Mouse (Mus musculus): Measurements from ENCODE around the gene Ankrd44. TPM values are rescaled to one million over a fixed set of nuclear protein-coding genes. Genes with fewer than 3 reads are reported as not detected.
A peak's percentile ranks its signal among the peaks of the same experiment; 100 is the strongest.

The Ankrd44 gene
- total RNA-seq, 2 experiments from 2014 or later, result 17.5 to 19.2 TPM

DNA sequence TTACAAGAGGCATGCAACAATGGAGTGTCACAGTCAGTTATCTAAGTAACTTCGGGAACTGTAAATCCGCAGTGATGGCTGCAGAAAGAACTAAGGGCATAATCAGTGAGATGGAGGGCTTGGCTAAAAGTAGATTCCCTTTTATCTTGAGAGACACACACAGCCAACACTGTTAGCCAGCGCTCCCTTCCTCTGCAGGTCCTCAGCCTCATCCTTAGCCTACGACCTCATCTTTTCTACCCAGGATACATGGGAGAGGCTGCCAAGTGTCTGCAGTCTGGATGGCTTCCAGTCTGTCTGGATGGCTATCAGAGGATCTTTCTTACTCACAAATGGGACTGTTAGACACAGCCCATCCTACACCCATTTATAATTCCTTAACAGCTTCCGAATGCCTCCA lies 185.3 kb downstream of the Ankrd44 start:
- peak; percentile 78 for ATAC-seq (replicated peaks; ENCODE audit: low FRiP score, low TSS enrichment, poor library complexity, severe bottlenecking)

DNA sequence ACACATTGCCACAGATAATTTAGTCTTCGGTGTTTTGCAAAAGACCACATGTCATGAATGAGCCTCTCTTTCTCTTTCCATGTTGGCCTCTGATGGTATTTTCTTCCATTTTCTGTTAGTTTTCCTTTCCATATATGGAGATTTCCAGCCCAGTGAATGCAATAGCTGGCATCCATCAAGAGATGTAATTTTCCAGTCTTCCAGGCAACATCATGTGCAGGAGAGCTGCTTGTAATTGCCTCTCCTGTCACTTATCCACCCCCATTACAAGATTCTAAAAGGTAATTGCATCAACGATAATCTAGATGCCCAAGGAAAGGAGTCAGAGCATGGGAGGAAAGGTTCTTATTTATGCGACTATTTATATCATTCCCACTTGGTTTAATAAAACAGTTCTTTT lies 188.7 kb downstream of the Ankrd44 start:
- ATAC-seq (replicated peaks; ENCODE audit: low FRiP score, low TSS enrichment, poor library complexity, severe bottlenecking), result no peak

DNA sequence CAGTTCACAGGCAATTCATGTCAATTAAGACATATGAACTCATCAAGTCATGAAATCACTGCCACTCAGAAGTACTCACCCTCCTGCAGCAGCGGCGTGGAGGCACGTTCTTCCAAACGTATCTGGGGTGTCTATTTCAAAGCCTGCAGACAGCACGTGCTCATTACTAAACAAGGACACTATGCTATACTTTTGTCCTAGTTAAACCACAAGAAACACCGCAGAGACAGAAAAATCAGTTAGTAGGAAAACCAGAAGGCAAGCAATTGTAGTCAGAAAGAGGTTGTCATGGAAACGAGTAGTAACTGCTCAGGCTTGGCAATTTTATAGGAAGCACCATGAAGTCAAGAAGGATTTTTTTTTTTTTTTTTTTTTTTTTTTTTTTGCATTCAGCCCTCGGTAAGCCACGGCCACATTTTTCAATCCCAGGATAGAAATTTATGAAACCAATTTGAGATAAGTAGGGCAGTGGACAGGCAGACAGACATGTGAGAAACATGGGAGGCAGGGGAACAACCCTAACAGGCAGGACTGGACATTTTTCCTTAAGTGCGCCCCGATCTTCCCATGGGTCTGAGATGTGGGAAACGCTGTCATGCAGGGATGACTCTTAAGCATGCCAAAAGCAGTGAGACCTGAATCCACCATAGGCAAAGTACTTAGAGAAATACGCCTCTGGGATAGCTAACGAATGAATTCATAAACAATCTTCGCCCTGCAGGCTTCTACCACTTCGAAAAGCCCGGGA lies 191.1 kb downstream of the Ankrd44 start:
- ATAC-seq (replicated peaks; ENCODE audit: low FRiP score, low TSS enrichment, poor library complexity, severe bottlenecking), result no peak

DNA sequence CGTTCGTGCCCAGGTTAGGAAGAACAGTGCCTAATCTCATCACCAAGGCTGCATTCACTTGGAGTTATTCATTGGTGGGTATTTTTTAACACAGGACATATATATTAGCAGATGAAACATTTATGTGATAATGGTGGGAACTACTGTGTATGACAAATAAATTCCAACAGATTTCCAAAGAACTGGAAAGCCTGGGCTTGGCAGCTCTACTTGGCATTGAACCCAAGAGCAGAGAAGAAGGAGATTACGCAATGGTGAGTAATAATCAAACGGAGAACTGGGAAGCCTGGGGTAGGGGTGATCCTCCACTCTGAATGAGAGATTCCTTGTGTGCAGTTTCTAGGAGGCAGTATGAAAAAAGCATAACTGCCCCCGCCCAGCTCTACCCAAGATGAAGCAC lies 196.9 kb downstream of the Ankrd44 start:
- ATAC-seq (replicated peaks; ENCODE audit: low FRiP score, low TSS enrichment, poor library complexity, severe bottlenecking), result no peak

DNA sequence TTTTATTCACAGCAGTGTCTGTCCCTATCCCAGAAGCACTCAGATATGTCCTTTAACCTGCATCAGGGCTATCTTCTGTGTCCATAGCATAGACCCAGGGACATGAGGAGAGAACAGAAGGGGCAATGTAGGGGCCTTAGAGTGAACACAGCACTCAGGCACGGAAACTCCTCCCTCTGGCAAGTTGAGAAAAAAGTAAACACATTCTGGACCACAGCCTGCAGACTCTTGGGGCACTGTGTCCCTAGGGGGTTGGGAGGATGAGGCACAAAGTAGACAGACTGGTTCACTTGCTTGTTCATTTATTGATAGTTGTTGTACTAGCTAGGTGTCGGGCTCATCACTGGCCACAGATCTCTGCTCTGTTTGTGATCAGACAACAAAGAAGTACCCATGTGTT lies 199.6 kb downstream of the Ankrd44 start:
- ATAC-seq (replicated peaks; ENCODE audit: low FRiP score, low TSS enrichment, poor library complexity, severe bottlenecking), result no peak

DNA sequence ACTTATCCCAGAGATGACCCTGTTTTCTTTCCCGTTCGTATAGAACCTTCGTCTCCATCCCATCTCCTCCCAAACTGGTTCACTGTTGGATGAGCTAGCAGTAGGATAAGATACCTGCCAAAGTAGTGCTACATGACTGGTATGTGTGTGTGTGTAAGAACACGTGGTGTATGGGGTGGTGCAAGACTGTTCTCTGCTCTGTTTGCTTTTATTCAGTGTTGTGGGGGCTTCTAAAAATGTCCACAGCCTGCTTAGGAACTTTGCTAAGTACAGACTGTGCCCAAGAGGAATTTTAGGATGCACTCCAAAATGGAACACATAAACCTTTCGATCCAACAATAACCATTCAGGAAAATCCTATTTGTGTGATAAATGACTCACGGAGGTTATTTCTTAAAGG lies 209.3 kb downstream of the Ankrd44 start:
- no peak for ATAC-seq (replicated peaks; ENCODE audit: low FRiP score, low TSS enrichment, poor library complexity, severe bottlenecking)

DNA sequence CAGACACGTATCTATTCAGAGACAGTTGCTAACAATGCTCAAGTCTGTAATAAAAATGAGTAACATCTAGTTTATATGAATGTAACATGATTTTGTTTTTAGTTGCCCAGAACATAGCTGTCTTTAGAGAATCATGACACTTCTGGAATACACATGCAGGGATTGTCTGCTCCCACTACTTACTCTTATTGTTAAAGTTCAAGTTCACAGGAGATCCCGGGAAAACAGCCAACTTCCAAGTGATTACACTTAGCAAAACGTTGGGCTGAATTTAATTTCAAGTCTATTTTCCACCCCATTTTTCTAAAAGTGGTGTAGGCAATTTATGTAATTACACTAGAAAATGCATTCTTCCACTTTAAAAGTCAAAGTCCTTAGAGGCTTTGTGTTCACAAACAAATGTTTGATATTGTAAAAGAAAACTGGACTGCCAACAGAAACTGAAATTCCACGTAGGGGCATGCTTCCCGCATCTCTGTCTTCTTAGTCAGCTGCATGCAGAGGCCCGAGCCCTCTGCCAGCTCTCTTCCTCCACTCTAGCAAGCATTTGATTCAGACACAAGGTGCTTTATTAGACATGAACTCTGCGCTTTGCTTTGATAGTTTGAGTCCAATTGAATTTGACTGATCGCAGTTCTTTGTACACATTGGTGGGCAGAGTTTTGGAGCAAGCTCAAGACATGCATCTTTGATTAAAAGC lies 211.0 kb downstream of the Ankrd44 start:
- no peak for ATAC-seq (replicated peaks; ENCODE audit: low FRiP score, low TSS enrichment, poor library complexity, severe bottlenecking)

DNA sequence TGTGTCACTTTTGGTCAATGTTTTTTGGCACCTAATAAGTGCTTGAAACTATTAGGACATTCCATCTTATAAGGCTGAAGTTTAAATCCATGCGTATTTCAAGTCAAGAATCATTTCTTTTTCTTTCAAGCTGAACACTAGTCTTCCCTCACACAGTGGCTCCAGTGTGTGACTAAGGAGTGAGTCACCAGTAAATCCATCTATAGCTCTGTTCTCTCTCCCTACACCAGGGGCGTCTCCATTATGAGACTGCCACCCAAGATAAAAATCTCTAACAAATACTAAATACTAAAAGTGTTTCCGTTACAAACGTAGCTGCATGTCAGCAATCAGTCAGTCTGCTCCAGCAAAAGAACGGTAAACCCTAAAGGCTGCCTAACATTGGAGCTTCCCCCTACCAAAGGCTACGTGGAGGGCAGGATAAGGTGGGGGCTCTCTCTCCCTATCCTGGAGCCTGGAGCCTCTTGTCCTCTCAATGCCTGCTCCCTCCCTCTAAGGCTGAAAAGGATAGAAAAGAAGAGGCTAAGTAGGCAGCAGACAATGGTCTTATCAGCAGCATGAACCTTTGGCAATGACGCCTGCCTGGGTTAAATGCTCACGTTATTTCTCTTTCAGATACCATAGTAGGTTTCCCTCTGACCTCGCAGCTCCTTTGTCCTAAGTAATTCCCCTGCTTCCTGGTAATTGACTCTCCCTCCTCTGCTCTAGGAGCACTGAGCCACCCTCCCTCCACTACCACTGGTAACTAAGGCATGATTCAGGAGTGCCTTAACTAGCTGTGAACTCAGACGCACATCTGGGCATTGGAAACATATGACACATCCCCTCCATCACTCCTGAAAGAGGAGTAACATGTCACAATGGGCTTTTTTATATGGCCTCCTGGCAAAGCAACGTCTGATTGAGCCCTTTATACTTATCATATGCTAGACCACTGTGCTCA lies 212.7 kb downstream of the Ankrd44 start:
- ATAC-seq (replicated peaks; ENCODE audit: low FRiP score, low TSS enrichment, poor library complexity, severe bottlenecking), result no peak

DNA sequence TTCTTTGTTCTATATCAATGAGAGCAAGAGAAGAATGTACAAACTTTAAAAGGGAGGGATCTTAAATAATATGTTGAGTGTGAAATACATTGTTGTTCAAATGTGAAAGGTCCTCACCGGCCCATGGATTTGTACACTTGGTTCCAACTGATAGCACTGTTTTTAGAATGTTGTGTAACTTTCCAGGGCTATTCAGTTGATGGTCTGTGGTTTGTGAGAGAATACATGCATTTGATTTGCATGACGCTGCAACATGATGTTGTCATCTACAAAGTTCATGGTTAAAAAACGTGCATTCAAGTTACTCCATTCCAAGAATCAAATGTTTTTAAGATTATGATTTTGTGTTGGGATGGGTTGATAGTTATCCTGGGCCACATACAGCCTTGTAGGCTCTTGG lies 214.6 kb downstream of the Ankrd44 start:
- ATAC-seq (replicated peaks; ENCODE audit: low FRiP score, low TSS enrichment, poor library complexity, severe bottlenecking), result no peak

DNA sequence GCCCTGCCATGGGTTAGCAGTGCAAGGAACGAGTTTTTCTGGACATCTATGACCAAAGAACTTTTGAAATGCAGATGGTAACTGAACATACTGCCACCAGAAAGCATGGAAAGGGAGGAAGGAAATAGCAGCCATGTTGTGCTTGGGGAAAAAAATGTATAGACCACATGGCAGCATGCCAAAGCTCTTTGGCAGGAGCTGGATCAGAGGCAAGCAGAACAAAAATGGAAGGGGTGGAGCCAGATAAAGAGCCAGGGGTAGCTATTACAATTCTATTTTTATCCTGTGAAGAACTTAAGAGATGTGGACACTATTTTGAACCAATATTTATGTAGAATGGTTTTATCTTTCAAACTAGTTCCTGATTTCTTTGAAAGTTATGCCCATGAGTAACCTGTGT lies 215.6 kb downstream of the Ankrd44 start:
- peak; percentile 67 for ATAC-seq (replicated peaks; ENCODE audit: low FRiP score, low TSS enrichment, poor library complexity, severe bottlenecking)

DNA sequence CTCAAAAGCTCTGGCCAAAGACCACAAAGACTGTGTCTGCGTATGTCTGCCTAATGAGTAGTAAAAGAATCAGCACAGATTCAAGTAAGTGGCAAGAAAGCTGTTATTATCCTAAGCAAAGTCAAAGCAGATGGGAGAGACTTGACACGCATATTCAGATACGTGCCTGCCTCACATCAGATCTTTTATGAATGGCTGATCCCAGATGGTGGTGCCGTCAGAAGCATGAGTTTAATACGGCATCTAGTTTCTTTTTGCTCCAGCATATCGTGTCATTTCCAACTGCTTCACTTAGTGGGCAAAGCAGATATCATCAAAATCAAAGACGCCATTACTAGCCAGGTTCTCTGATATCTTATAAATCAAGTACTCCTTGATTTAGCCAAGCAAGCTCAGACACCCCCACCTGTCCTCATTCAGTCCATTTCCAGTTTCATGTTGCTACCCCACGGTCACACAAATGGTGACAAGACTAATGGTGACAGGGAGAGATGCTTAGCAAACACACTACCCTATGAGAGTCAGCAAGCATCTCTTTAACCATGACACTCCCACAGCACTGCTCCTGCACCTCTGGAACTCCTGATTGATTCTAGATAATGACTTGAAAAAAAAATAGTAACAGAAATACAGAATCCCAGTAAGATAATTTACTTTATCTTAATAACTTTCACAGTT lies 218.2 kb downstream of the Ankrd44 start:
- no peak for ATAC-seq (replicated peaks; ENCODE audit: low FRiP score, low TSS enrichment, poor library complexity, severe bottlenecking)

DNA sequence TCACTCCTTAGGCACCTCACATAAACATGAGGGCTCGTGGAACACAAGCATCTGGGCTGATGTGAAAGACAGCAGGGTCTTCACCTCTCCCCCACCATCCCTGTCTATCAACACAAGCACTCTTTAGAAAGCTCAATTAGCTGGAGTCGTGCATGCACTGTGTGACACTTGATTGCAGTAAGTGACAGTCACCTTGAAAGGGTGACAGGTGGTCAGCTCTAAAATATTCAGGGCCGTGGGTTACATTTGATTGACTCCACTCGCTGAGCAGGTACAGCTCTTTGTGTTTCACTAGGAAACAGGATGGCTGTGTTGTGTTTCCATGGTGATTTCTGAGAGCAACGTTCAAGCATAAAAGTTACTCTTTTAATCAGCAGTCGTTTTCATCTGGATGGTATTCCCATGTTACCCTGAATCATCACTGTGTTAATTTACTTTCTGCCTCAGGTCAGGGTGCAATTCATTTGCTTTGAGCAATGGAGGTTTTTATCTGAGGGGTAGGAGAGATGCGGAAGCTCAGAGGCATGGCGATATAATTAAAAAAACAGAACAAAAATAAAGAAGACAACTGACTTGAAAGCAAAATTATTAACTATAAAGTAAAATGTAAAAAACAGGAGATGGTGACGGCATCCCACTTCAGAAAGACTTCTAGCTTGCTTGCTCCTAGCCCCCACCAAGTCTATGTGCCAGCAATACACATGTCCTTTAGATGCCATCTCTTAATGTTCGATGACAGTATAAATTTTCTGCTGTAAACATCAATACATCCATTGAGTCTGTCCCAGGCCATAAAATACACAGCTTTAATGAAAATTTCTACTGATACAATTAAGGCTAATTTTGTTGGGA lies 218.9 kb downstream of the Ankrd44 start:
- ATAC-seq (replicated peaks; ENCODE audit: low FRiP score, low TSS enrichment, poor library complexity, severe bottlenecking), result no peak

DNA sequence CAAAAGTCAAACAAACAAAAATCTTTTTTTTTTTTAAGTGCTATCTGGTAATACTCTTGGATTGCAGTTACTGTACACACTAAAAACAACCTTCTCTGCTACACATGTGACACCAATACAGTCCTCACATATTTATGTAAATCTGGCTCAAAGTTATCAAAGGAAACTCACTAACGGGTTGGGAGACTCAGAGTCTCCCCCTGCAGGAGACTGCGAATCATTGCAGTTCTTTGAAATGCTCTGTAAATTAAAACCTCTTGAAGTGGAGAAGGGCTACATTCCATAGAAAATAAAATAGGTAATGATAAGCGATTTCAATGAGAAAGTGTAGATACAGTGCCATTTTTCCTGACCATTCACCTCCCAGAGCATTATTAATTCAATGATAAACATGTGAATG lies 219.6 kb downstream of the Ankrd44 start:
- ATAC-seq (replicated peaks; ENCODE audit: low FRiP score, low TSS enrichment, poor library complexity, severe bottlenecking), result no peak

DNA sequence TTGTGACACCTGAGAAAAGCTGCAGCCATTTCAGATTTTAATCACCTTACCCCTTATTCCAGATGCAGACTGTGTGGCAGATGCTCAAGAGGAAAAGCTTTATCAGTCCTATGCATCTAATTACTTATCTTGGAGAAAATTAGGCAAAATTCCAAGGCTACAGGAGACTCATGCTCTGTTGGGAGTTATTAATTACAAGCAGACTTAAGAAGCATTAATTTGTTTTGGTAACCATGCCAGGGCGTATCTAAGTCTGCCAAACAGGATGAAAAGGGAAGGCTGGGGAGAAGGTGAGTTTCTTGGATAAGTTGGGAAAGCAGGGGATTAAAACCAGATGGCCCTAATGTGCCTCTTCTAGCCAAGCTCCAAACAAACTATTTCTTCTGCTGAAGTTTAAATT lies 222.7 kb downstream of the Ankrd44 start:
- no peak for ATAC-seq (replicated peaks; ENCODE audit: low FRiP score, low TSS enrichment, poor library complexity, severe bottlenecking)

DNA sequence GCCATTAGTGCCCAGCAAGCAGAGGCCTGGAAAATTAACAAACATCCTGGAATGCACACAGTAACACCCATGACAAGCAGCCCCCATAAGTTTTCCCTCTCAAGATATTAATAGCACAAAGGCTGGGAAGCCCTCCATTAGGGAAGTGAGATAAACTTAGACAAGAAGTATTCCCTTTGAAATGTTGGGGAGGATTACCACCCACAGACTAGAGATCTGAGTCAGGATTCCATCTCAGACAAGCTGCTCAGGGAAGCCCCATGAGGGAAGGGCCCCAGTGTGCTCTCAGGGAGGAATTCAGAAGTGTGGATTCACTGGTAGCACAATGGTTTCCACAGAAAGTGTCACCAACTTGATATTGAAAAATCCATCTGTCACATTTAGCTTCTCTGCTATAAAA lies 223.3 kb downstream of the Ankrd44 start:
- ATAC-seq (replicated peaks; ENCODE audit: low FRiP score, low TSS enrichment, poor library complexity, severe bottlenecking), result no peak

DNA sequence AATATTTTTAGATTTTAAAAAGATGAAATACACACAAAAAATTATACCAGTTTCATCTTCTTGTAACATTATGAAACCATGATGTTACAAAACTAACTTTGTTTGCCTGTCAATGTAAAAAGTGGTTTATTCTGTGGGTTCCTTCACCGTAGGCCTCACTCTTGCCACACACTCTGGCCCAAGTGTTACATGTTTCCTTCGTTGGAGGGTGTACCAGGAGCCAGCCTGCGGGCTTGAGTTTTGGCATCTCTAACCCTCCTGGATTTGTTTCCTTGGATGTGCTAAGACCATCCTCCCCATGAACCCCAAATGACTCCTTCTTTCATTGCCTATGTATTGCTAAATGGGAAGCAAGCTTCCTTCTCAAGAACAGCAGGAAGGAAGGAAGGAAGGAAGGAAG lies 230.8 kb downstream of the Ankrd44 start:
- no peak for ATAC-seq (replicated peaks; ENCODE audit: low FRiP score, low TSS enrichment, poor library complexity, severe bottlenecking)

DNA sequence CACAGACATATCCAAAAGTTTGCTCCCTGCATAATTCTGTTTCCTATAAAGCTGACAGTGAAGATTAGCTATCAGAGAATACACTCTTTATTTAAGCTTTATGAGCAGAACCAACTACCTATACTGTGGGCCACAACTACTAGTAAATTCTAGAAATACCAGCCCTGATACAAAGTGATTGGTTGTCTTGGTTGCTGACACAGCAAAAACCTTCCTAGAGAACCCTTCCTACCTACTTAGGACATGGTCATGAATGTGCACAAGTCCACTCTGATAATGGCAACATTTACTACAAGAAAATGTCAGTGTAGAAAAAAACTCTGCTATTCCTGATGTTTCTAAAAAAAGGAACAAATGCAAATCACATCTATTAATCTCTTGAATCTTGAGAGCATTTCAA lies 234.4 kb downstream of the Ankrd44 start:
- no peak for ATAC-seq (replicated peaks; ENCODE audit: low FRiP score, low TSS enrichment, poor library complexity, severe bottlenecking)

DNA sequence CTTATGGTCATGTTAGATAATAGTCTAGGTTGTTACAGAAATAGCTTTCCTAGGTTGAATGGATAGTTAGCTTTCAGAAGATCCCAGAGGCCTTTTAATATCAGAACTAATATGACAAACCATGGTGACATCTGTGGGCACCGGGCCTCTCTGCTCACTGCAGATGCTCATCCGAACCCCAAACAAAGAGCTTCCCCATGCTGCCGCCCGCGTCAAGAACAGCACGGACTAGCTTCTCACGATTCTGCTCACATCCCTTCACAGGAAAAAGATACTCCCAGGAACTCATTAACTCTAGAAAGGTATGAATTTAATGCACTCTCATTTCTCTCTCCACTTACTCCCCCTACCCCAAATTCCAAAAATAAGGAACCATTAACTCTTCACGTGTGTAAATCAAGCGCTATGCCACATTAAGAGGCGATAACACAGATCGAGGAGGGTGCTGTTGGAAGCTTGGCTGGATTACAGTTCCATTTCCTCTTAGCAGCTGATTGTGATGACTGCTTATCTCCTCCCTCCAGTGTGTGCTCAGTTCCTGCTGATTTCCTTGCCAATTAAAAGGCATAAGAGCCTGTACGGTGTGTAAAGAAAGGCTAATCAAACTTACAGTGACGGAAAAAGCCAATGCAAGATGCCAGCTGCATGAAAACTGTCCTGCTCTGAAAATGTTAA lies 235.8 kb downstream of the Ankrd44 start:
- peak; percentile 99 for ATAC-seq (replicated peaks; ENCODE audit: low FRiP score, low TSS enrichment, poor library complexity, severe bottlenecking)

Data from megakaryocyte-erythroid progenitor cell, adult 5-6 weeks (primary cell).